Mouse (Mus musculus) kidney, adult 11 months (tissue): ENCODE measurements around the gene Carmil2.

Source experiments
- DNase-seq: peaks from one replicate; pipeline ENCODE4 v3.0.0; 2022

The Carmil2 gene

GRCm38 (mm10) chr8:105685796-105686308 lies at the start of gene Carmil2:
Gene Carmil2, plus strand, starts transcription at chr8:105686274.
- peak; percentile 41 for DNase-seq

GRCm38 (mm10) chr8:105636963-105637510 lies 49.0 kb upstream of the Carmil2 start, which contains the start of gene Agrp:
Gene Agrp, minus strand, starts transcription at chr8:105637393.
- no peak for DNase-seq

GRCm38 (mm10) chr8:105637601-105638041 lies 48.5 kb upstream of the Carmil2 start:
- DNase-seq = no peak

GRCm38 (mm10) chr8:105638510-105638909 lies 47.6 kb upstream of the Carmil2 start:
- DNase-seq = no peak

GRCm38 (mm10) chr8:105639835-105640234 lies 46.2 kb upstream of the Carmil2 start:
- DNase-seq = no peak

GRCm38 (mm10) chr8:105640511-105640910 lies 45.6 kb upstream of the Carmil2 start:
- no peak for DNase-seq

- DNase-seq = no peak
These were observed 40.9 kb upstream of the Carmil2 start for GRCm38 (mm10) chr8:105645205-105645604.

GRCm38 (mm10) chr8:105648929-105649328 lies 37.1 kb upstream of the Carmil2 start:
- no peak for DNase-seq

- DNase-seq = no peak
These were observed 28.4 kb upstream of the Carmil2 start for GRCm38 (mm10) chr8:105657641-105658040.

- DNase-seq = peak; percentile 18
These were observed 24.9 kb upstream of the Carmil2 start for GRCm38 (mm10) chr8:105661167-105661566.

GRCm38 (mm10) chr8:105677891-105678290 lies 8.2 kb upstream of the Carmil2 start:
- DNase-seq = no peak

GRCm38 (mm10) chr8:105685325-105685724 lies 749 bp upstream of the Carmil2 start:
- DNase-seq = peak; percentile 1

- DNase-seq = peak; percentile 1
These were observed 477 bp downstream of the Carmil2 start for GRCm38 (mm10) chr8:105686551-105686950.

GRCm38 (mm10) chr8:105687512-105687911 lies 1.4 kb downstream of the Carmil2 start:
- DNase-seq = no peak

GRCm38 (mm10) chr8:105688242-105688752 lies 2.2 kb downstream of the Carmil2 start:
- no peak for DNase-seq

- DNase-seq = peak; percentile 1
These were observed 3.3 kb downstream of the Carmil2 start for GRCm38 (mm10) chr8:105689256-105689982.

- no peak for DNase-seq
These were observed 3.9 kb downstream of the Carmil2 start for GRCm38 (mm10) chr8:105689983-105690360.

- DNase-seq = peak; percentile 1
These were observed 4.9 kb downstream of the Carmil2 start for GRCm38 (mm10) chr8:105690978-105691377.

GRCm38 (mm10) chr8:105692449-105693182 lies 6.5 kb downstream of the Carmil2 start:
- DNase-seq = peak; percentile 12

GRCm38 (mm10) chr8:105693648-105694047 lies 7.6 kb downstream of the Carmil2 start:
- peak; percentile 58 for DNase-seq

- DNase-seq = no peak
These were observed 8.2 kb downstream of the Carmil2 start for GRCm38 (mm10) chr8:105694051-105694799.

GRCm38 (mm10) chr8:105695080-105695780 lies 9.2 kb downstream of the Carmil2 start:
- no peak for DNase-seq
